Mouse (Mus musculus) lung, adult 2 months (tissue): ENCODE measurements at regions not wholly inside any gene's neighbourhood (a gene's known extent, or its start where the extent isn't known, plus 50 kb on each side); places are given as distances from the start of the nearest gene placed in this dataset.

Source experiments
- CTCF ChIP-seq: fragments of 200-500 bp; IDR thresholded peaks from 2 replicates; pipeline ENCODE4 v1.5.1; 2011; ENCODE audit warnings: mild to moderate bottlenecking, low read length, control low read depth; ENCODE audit not compliant: insufficient read depth
- POLR2A ChIP-seq: fragments of 200-500 bp; IDR thresholded peaks from 2 replicates; pipeline ENCODE4 v1.6.1; 2011; ENCODE audit warnings: low read depth, mild to moderate bottlenecking, control low read depth, low read length, borderline replicate concordance; ENCODE audit errors: extremely low read depth

DNA sequence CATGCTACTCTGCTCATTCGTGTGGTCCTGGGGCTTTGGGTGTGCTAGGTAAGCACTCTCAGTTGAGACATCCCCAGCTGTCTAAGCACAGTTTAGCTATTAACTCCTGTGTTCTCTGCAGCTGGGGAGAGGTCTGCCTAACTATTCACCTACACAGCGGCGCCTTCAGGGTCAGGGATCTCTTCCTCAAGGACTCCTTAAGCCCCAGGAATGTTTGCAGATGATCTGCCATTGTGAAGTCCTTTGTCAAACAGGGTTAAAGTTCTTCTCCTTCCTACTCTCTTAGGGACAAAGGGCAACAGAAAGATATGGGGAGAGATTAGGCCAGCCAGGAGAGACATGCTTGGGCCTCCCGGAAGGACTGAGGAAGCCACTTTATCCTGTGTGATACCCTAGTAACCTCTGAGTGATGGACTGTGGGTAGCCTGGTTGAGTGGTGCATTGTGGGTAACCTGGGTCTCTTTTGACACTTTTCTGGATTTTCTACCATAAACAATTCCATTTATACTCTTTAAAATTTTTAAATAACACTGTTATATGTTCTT is 51.7 kb upstream of the Podxl start:
- TF ChIP-seq CTCF (no peak), POLR2A (no peak)
